Mouse (Mus musculus): ENCODE results near the gene Adamts14.
A peak's percentile ranks its signal among the peaks of the same experiment; 100 is the strongest.

Adamts14 gene

GRCm38 (mm10) chr10:61178687-61179086, 94.6 kb downstream of the Adamts14 start:
- DNase-seq (ENCODE audit: low spot score) = no peak

GRCm38 (mm10) chr10:61177751-61178150, 95.5 kb downstream of the Adamts14 start:
- DNase-seq (ENCODE audit: low spot score) = no peak

GRCm38 (mm10) chr10:61176221-61176790, 96.9 kb downstream of the Adamts14 start:
- no peak for DNase-seq (ENCODE audit: low spot score)

GRCm38 (mm10) chr10:61175442-61176204, 97.6 kb downstream of the Adamts14 start:
- DNase-seq (ENCODE audit: low spot score) = peak; percentile 29

GRCm38 (mm10) chr10:61174711-61175441, 98.4 kb downstream of the Adamts14 start:
- no peak for DNase-seq (ENCODE audit: low spot score)

GRCm38 (mm10) chr10:61172496-61172895, 100.7 kb downstream of the Adamts14 start:
- no peak for DNase-seq (ENCODE audit: low spot score)

- no peak for DNase-seq (ENCODE audit: low spot score)
These were observed 101.6 kb downstream of the Adamts14 start, which contains the start of gene Tbata for GRCm38 (mm10) chr10:61171654-61172053. Gene Tbata (plus strand): TSS chr10:61171954.

- no peak for DNase-seq (ENCODE audit: low spot score)
These were observed 104.8 kb downstream of the Adamts14 start for GRCm38 (mm10) chr10:61168393-61168792.

- no peak for DNase-seq (ENCODE audit: low spot score)
These were observed 105.7 kb downstream of the Adamts14 start for GRCm38 (mm10) chr10:61167333-61168096.

- peak; percentile 48 for DNase-seq (ENCODE audit: low spot score)
These were observed 110.9 kb downstream of the Adamts14 start for GRCm38 (mm10) chr10:61162366-61162765.

GRCm38 (mm10) chr10:61160671-61161070, 112.6 kb downstream of the Adamts14 start:
- DNase-seq (ENCODE audit: low spot score) = no peak

- peak; percentile 51 for DNase-seq (ENCODE audit: low spot score)
These were observed 113.1 kb downstream of the Adamts14 start for GRCm38 (mm10) chr10:61160089-61160488.

- no peak for DNase-seq (ENCODE audit: low spot score)
These were observed 114.6 kb downstream of the Adamts14 start for GRCm38 (mm10) chr10:61158594-61158993.

GRCm38 (mm10) chr10:61156453-61156852, 116.8 kb downstream of the Adamts14 start:
- DNase-seq (ENCODE audit: low spot score) = no peak

GRCm38 (mm10) chr10:61155611-61156010, 117.6 kb downstream of the Adamts14 start:
- no peak for DNase-seq (ENCODE audit: low spot score)

GRCm38 (mm10) chr10:61152131-61152530, 121.1 kb downstream of the Adamts14 start:
- no peak for DNase-seq (ENCODE audit: low spot score)

GRCm38 (mm10) chr10:61150616-61151015, 122.6 kb downstream of the Adamts14 start:
- DNase-seq (ENCODE audit: low spot score) = no peak

- no peak for DNase-seq (ENCODE audit: low spot score)
These were observed 123.8 kb downstream of the Adamts14 start for GRCm38 (mm10) chr10:61149476-61149875.

- peak; percentile 94 for DNase-seq (ENCODE audit: low spot score)
These were observed 125.8 kb downstream of the Adamts14 start, which contains the start of gene Sgpl1 for GRCm38 (mm10) chr10:61147157-61148040. Gene Sgpl1 (minus strand): TSS chr10:61147703.
